Mouse (Mus musculus) cerebellum, adult 9-11 months (tissue): ENCODE data around the gene Cacna1a.
"Not testable (repeated sequence)": the region's sequence is repeated elsewhere in the genome, so short reads cannot be mapped to it uniquely, and the experiment has no call there.

Source experiments
- DNase-seq: peaks from one replicate; pipeline ENCODE4 v3.0.0; 2022

Gene Cacna1a

GRCm38 (mm10) chr8:84485366-84485765, 97.1 kb downstream of the Cacna1a start:
- peak; percentile 60 for DNase-seq

GRCm38 (mm10) chr8:84485864-84486263, 97.6 kb downstream of the Cacna1a start:
- DNase-seq: peak; percentile 100

GRCm38 (mm10) chr8:84489223-84489622, 101.0 kb downstream of the Cacna1a start:
- DNase-seq: peak; percentile 83

- DNase-seq: peak; percentile 76
Observed at GRCm38 (mm10) chr8:84494541-84495084, 106.4 kb downstream of the Cacna1a start.

GRCm38 (mm10) chr8:84501181-84501580, 112.9 kb downstream of the Cacna1a start:
- no peak for DNase-seq

- DNase-seq: no peak
Observed at GRCm38 (mm10) chr8:84501671-84502308, 113.5 kb downstream of the Cacna1a start.

- DNase-seq: peak; percentile 79
Observed at GRCm38 (mm10) chr8:84502638-84503037, 114.4 kb downstream of the Cacna1a start.

GRCm38 (mm10) chr8:84507220-84507619, 119.0 kb downstream of the Cacna1a start:
- DNase-seq: no peak

- DNase-seq: not testable (repeated sequence)
Observed at GRCm38 (mm10) chr8:84509764-84510163, 121.5 kb downstream of the Cacna1a start.

GRCm38 (mm10) chr8:84511621-84512020, 123.4 kb downstream of the Cacna1a start:
- peak; percentile 76 for DNase-seq

GRCm38 (mm10) chr8:84513765-84514164, 125.5 kb downstream of the Cacna1a start:
- DNase-seq: peak; percentile 67

GRCm38 (mm10) chr8:84518180-84518579, 129.9 kb downstream of the Cacna1a start:
- DNase-seq: no peak

- DNase-seq: no peak
Observed at GRCm38 (mm10) chr8:84518720-84519119, 130.5 kb downstream of the Cacna1a start.

- no peak for DNase-seq
Observed at GRCm38 (mm10) chr8:84519767-84520626, 131.8 kb downstream of the Cacna1a start.

- DNase-seq: no peak
Observed at GRCm38 (mm10) chr8:84520999-84521398, 132.8 kb downstream of the Cacna1a start.

GRCm38 (mm10) chr8:84528036-84528435, 139.8 kb downstream of the Cacna1a start:
- no peak for DNase-seq

- DNase-seq: no peak
Observed at GRCm38 (mm10) chr8:84529548-84529947, 141.3 kb downstream of the Cacna1a start.

- DNase-seq: no peak
Observed at GRCm38 (mm10) chr8:84532725-84533124, 144.5 kb downstream of the Cacna1a start.

- DNase-seq: no peak
Observed at GRCm38 (mm10) chr8:84533341-84533740, 145.1 kb downstream of the Cacna1a start.

- DNase-seq: no peak
Observed at GRCm38 (mm10) chr8:84536917-84537316, 148.7 kb downstream of the Cacna1a start.

- DNase-seq: no peak
Observed at GRCm38 (mm10) chr8:84539376-84539775, 151.1 kb downstream of the Cacna1a start.

- no peak for DNase-seq
Observed at GRCm38 (mm10) chr8:84542481-84542880, 154.2 kb downstream of the Cacna1a start.

GRCm38 (mm10) chr8:84545522-84545921, 157.3 kb downstream of the Cacna1a start:
- no peak for DNase-seq

- peak; percentile 60 for DNase-seq
Observed at GRCm38 (mm10) chr8:84552457-84552856, 164.2 kb downstream of the Cacna1a start.
